8 mouse cellular contexts compared by ENCODE assay signal in genomic region chr10:117711408-117711807, GRCm38 (mm10). TPM values are rescaled to one million over a fixed set of nuclear protein-coding genes. Genes with fewer than 3 reads are reported as not detected.
DNase-seq lines count a peak whose midpoint lies in the region; ATAC-seq and TF ChIP-seq lines count a peak whose summit lies in the region.

No protein-coding gene starts in this region.

- H3K36me3 ChIP-seq in heart, embryonic 14.5 days (ENCODE audit: control insufficient read depth, insufficient read depth, low read length), result peaks cover 26% of the 10 kb centered on the region
- peaks cover 16% of the 10 kb centered on the region for H3K36me3 ChIP-seq in embryonic facial prominence, embryonic 12.5 days
- no peaks in the 10 kb centered on the region; the same call in 1 of the 2 replicates for H3K36me3 ChIP-seq in kidney, adult 2 months (ENCODE audit: control insufficient read depth, insufficient read depth, low read length)
- H3K36me3 ChIP-seq in midbrain, embryonic 14.5 days (ENCODE audit: control insufficient read depth, insufficient read depth, low read length), result peaks cover 12% of the 10 kb centered on the region

- H3K9ac ChIP-seq in heart, embryonic 14.5 days (ENCODE audit: low read length), result peak overlapping the region; percentile 79
- peak overlapping the region; percentile 50; the same call in 1 of the 2 replicates for H3K9ac ChIP-seq in embryonic facial prominence, embryonic 12.5 days
- peak overlapping the region; percentile 100 for H3K9ac ChIP-seq in midbrain, embryonic 14.5 days (replicated peaks; ENCODE audit: low read length)

- DNase-seq in heart, postnatal 25 days (ENCODE audit: low spot score), result no peak
- peak; percentile 84 for DNase-seq in kidney, adult 2 months
- DNase-seq in midbrain, embryonic 14.5 days, result no peak
- no peak for DNase-seq in left cerebral cortex, adult 18-20 months (ENCODE audit: low spot score in 2 of 2)
- DNase-seq in right cerebral cortex, postnatal 10 days (ENCODE audit: low spot score in 2 of 2), result no peak
- DNase-seq in testis, postnatal 10 days (ENCODE audit: low spot score), result no peak

- intact Hi-C loops in heart, postnatal 25 days (cut with DNase I), result loop anchor here (2.0 kb wide), 1 partner anchor 33 kb away; no protein-coding TSS in a partner anchor

- peak overlapping the region; percentile 72 for H3K4me2 ChIP-seq in heart, embryonic 14.5 days (ENCODE audit: low read length)
- peak overlapping the region; percentile 74 for H3K4me2 ChIP-seq in embryonic facial prominence, embryonic 12.5 days (replicated peaks)
- H3K4me2 ChIP-seq in midbrain, embryonic 14.5 days (ENCODE audit: low read length), result peak overlapping the region; percentile 71

- H3K27ac ChIP-seq in heart, embryonic 14.5 days (replicated peaks in 1 of 2; ENCODE audit: control insufficient read depth in 1 of 2, insufficient read depth in 1 of 2, low read depth in 2 of 2, low read length in 2 of 2), result no peak overlapping the region
- no peak overlapping the region for H3K27ac ChIP-seq in embryonic facial prominence, embryonic 12.5 days
- peak overlapping the region; percentile 93 for H3K27ac ChIP-seq in kidney, adult 2 months (ENCODE audit: insufficient read depth, low read depth, low read length)
- no peak overlapping the region for H3K27ac ChIP-seq in midbrain, embryonic 14.5 days (replicated peaks; ENCODE audit: low read depth, low read length)

- ATAC-seq in heart, embryonic 14.5 days (ENCODE audit: insufficient number of reproducible peaks, insufficient read depth, low FRiP score, low read depth), result no peak
- ATAC-seq in embryonic facial prominence, embryonic 12.5 days (ENCODE audit: insufficient number of reproducible peaks, insufficient read depth, low FRiP score, low TSS enrichment), result no peak
- ATAC-seq in midbrain, embryonic 14.5 days (ENCODE audit: low FRiP score, low TSS enrichment), result no peak

- no peaks in the 10 kb centered on the region for H3K9me3 ChIP-seq in heart, embryonic 14.5 days (ENCODE audit: control insufficient read depth, low read length)
- H3K9me3 ChIP-seq in embryonic facial prominence, embryonic 12.5 days, result no peaks in the 10 kb centered on the region
- H3K9me3 ChIP-seq in midbrain, embryonic 14.5 days (ENCODE audit: control insufficient read depth, low read length), result no peaks in the 10 kb centered on the region

- peaks cover 0 to 19% of the 10 kb centered on the region in 2 experiments; a peak in 3 of 4 replicates for H3K4me1 ChIP-seq in heart, embryonic 14.5 days (ENCODE audit: control insufficient read depth in 2 of 2, insufficient read depth in 2 of 2, low read length in 2 of 2)
- H3K4me1 ChIP-seq in embryonic facial prominence, embryonic 12.5 days, result peaks cover 12% of the 10 kb centered on the region
- peaks cover 13% of the 10 kb centered on the region for H3K4me1 ChIP-seq in kidney, adult 2 months (ENCODE audit: control insufficient read depth, insufficient read depth, low read length)
- H3K4me1 ChIP-seq in midbrain, embryonic 14.5 days (ENCODE audit: control insufficient read depth, insufficient read depth, low read length), result peaks cover 15% of the 10 kb centered on the region

- H3K27me3 ChIP-seq in heart, embryonic 14.5 days (ENCODE audit: control insufficient read depth, insufficient read depth, low read length), result no peaks in the 10 kb centered on the region
- H3K27me3 ChIP-seq in embryonic facial prominence, embryonic 12.5 days, result no peaks in the 10 kb centered on the region
- H3K27me3 ChIP-seq in kidney, adult 2 months (replicated peaks; ENCODE audit: control insufficient read depth, insufficient read depth, low read length), result no peaks in the 10 kb centered on the region
- H3K27me3 ChIP-seq in midbrain, embryonic 14.5 days (ENCODE audit: control insufficient read depth, insufficient read depth, low read length), result no peaks in the 10 kb centered on the region

- TF ChIP-seq POLR2A in kidney, adult 2 months (IDR thresholded peaks at IDR 0.05; ENCODE audit: low read depth, low read length), result no peak

- WGBS in heart, embryonic 14.5 days, result 68% methylated on average over 5 of the region's 5 CpGs
- 61% methylated on average over 5 of the region's 5 CpGs for WGBS in embryonic facial prominence, embryonic 12.5 days
- 31% methylated on average over 5 of the region's 5 CpGs for WGBS in kidney, adult 2 months
- WGBS in midbrain, embryonic 14.5 days, result 70% methylated on average over 5 of the region's 5 CpGs

- TF ChIP-seq CTCF in kidney, adult 2 months (conservative IDR thresholded peaks at IDR 0.05; ENCODE audit: insufficient read depth, insufficient read length, low read depth, low read length), result no peak

- peak overlapping the region in 1 of 2 experiments; percentile 98; a peak in 2 of 4 replicates for H3K4me3 ChIP-seq in heart, embryonic 14.5 days (ENCODE audit: control insufficient read depth in 1 of 2, insufficient read depth in 1 of 2, low read depth in 1 of 2, low read length in 2 of 2)
- peak overlapping the region; percentile 88 for H3K4me3 ChIP-seq in embryonic facial prominence, embryonic 12.5 days
- no peak overlapping the region; the same call in 1 of the 2 replicates for H3K4me3 ChIP-seq in kidney, adult 2 months (ENCODE audit: insufficient read depth, low read depth, low read length)
- H3K4me3 ChIP-seq in midbrain, embryonic 14.5 days (replicated peaks; ENCODE audit: low read depth, low read length), result peak overlapping the region; percentile 94

RNA-seq across cellular contexts. Expression of gene Mdm2, which starts 0.8 kb away (rescaled TPM):
- 48.9 and 49.0 TPM in 2 replicates for polyA plus RNA-seq in heart, embryonic 14.5 days (2014; fragmentation: Nextera tagmentation; extraction: Ambion mirVana)
- 10 to 100 TPM; 49.3 to 53.1 TPM for total RNA-seq in heart, postnatal 25 days (2021)
- 55.0 and 55.9 TPM in 2 replicates for polyA plus RNA-seq in embryonic facial prominence, embryonic 12.5 days (2016; fragmentation: Nextera tagmentation; extraction: Ambion mirVana)
- 21.9 and 22.9 TPM in 2 replicates for polyA plus RNA-seq in kidney, adult 2 months (2012; rRNA removed)
- polyA plus RNA-seq in midbrain, embryonic 14.5 days (2014; fragmentation: Nextera tagmentation; extraction: Ambion mirVana), result 49.0 and 57.3 TPM in 2 replicates
- 10 to 100 TPM; 53.5 to 56.2 TPM for total RNA-seq in left cerebral cortex, adult 18-20 months (2021)

RNA-seq across cellular contexts. Expression of gene Slc35e3, which starts 34.8 kb away (rescaled TPM):
- polyA plus RNA-seq in heart, embryonic 14.5 days (2014; fragmentation: Nextera tagmentation; extraction: Ambion mirVana), result 5.9 and 7.7 TPM in 2 replicates
- total RNA-seq in heart, postnatal 25 days (2021), result 1 to 10 TPM; 7.4 to 7.5 TPM
- polyA plus RNA-seq in embryonic facial prominence, embryonic 12.5 days (2016; fragmentation: Nextera tagmentation; extraction: Ambion mirVana), result 39.5 TPM in 2 replicates
- 37.1 and 39.1 TPM in 2 replicates for polyA plus RNA-seq in kidney, adult 2 months (2012; rRNA removed)
- polyA plus RNA-seq in midbrain, embryonic 14.5 days (2014; fragmentation: Nextera tagmentation; extraction: Ambion mirVana), result 22.5 and 26.5 TPM in 2 replicates
- 10 to 100 TPM; 29.9 to 30.8 TPM for total RNA-seq in left cerebral cortex, adult 18-20 months (2021)

Comparison
In these comparisons a context has a peak if more than half of its experiments do, and no peak if none do; other contexts are left out.
1. H3K9ac ChIP-seq: peak in every context shown above with its lines; median percentile 100 in midbrain, embryonic 14.5 days; 79 in heart, embryonic 14.5 days; 50 in embryonic facial prominence, embryonic 12.5 days.